Mouse (Mus musculus) layer of hippocampus, adult 9-10 months (tissue): ENCODE results near the gene Sart1.

ENCODE experiments used
- DNase-seq: peaks from one replicate; pipeline ENCODE4 v3.0.0; 2022; ENCODE audit warnings: low spot score

The Sart1 gene

DNA sequence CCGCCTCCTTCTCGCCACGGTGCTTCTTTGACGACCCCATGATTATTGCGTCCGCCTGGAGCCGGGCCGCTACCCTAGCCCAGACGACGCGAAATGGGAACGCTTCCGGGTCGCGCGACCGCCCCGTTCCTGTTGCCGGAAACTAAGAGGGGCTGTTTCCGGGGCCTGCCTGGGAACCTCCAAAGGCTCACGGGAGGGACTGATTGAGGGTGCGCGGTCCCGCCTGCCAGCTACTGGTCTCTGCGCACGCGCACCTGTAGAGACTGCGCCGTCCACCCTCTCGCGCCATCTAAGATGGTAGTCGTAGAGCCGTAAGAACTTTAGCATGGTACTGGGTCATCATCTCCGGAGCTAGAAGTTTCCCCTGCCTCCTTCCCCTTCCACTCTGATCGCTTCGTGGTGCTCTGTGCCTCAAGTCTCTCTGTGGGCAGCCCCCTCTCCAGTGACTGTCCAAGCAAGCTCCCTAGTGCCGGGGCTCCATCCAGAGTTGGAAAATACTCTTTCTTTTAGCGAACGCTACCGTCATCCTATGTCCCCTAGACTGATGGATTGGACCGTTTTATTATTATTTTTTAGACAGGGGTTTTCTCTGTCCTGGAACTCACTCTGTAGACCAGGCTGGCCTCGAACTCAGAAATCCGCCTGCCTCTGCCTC, at the start of gene Sart1:
Sart1 (minus strand) TSS at position 116 of the 655 bp plus-strand sequence.
- peak; percentile 89 for DNase-seq

DNA sequence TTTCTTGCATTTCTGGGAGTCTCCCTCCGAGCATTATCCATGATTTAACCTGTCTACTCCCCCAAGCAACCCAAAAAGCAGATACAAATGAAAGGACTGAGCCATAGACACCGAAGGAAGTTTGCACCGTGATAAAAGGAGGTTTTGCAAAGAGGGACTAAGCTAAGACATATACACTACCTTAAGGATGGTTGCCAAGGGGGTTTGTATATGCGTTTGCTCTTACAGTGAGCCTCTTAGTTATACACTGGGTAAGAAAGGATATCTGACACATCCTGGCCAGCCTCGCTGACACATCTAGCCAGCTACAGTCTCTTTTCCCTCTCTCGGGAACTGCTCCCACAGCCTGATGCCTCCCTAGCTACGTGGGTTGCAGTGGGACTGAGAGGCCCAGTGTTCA, 45.4 kb upstream of the Sart1 start:
- no peak for DNase-seq

DNA sequence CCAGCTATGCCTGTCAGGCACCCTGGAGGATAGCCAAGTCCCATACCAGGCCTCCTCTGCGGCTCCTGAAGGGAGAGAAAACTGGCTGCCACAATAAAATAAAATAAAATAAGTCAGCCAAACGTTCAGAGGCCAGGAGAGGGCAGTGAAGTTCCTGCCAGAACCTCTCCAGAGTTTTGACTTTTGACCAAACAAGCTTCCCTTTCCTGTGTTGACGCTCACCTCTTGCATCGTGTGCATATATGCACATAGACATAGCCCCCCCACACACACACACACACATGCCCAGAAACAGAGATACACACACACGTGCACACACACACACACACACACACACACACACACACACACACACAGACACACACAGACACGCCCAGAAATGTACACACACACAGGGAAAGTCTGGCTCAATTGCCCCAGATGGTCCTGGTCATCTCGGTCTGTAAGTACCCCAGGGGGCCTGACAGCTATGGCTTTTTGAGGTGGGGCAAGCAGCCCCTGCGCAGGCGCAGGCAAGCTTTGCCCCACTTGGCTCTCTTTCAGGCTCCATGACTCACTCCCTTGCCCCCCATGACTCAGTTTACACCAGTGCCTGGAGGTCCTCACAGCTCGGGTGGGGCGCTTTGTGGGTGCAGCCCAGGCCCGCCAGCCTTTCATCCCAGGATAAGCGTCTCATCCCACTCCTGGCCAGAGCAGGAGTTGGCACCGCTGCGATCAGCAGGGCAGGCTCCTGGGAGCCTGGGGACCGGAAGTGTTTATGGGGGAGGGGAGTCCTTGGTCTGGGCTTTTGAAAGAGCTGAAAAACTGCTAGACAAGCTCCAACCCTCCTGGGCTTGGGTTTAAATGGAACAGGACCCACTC, 44.7 kb upstream of the Sart1 start:
- no peak for DNase-seq

DNA sequence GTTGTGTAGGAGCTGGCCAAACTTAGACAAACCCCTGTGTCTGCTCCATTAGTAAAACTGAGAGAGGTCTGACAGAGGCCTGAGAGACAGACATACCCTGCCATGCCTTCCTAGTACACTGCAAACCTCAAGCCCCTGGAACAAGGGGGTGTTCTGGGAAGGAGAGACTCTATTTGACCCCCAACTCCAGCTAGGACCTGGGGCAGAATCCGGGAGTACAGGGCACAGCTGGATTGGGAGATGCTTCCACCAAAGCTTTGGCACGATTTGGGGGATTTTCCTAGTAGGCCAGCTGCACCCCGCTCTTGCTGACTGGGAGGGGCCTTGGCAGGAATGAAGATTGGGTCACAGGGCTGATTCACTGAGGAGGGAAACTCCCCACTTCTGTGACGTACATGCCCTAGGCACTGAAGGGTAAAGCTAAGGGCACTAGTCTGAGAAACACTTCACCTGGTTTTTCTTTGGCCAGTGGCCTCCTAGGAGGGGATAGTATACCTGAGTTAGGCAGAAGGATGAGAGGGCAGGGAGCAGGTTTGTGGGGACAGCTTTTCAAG, 43.5 kb upstream of the Sart1 start:
- no peak for DNase-seq

DNA sequence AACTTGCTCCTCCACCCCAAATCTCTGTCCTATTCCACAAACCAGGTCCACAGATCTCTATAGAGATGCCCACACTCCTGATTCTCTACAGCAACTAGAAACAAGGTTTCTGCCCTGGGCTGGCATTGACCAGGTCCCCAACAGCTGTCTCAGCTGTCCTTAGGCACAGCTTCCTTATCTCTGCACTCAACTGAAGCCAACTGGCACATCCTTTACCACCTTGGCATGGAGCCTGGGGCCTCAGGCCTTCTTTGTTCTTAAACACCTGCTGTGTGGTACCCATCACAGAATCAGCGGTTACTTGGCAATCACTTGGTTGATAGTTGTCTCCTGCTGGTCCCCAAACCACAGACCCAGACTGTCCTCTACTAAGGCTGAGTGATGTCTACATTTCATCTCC, 41.9 kb upstream of the Sart1 start:
- DNase-seq, result no peak

DNA sequence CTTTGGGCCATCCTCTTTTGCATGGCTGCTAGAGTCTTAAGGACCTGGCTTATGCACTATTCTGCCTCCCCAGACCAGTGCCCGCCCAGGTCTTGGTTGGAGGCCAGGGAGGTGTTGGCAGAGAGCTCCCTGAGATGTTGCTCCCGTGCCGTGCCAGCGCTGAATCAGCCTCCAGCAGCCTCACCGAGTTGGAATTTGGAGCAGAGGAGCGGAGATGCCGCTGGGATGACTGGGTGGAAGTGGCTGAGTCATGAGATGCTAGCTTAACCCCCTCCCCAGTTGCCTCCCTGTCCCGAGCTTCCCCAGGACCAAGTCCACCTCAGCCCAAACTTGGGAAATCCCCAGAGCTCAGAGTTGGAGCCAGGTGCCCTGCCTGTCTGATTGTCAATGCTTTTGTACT, 41.3 kb upstream of the Sart1 start:
- DNase-seq, result no peak

DNA sequence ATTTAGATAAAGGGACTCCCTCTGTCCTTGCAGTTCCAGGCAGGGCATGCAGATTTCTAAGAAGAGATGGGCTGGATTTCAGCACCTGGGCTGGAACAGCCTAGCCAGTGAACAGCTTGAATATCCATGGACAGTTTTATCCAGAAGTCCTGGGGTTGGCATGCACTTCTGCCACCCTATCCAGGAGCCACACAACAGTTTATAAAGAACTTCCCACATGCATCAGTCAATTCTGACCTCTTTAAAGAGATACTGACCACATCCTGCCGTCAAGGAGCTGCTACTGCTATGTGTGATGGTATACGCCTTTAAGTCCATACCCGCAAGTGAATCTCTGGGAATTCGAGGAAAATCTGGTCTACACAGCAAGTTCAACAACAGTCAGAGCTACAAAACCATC, 40.7 kb upstream of the Sart1 start:
- no peak for DNase-seq

DNA sequence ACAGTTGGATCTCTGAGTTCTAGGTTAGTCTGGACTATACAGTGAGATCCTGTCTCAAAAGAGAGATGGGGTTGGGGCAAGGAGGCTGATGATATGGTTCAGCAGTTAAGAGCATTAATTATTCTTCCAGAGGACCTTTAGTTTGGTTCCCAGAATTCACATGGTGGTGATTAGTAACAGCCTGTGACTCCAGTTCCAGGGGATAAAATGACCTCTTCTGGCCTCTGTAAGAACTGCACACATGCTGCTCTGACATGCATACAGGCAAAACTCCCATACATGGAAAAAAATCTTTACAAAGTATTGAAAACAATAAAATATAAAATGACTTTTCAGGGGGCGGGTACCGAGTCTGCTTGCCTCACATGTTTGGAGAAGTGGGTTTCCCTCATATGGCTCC, 39.6 kb upstream of the Sart1 start:
- no peak for DNase-seq

DNA sequence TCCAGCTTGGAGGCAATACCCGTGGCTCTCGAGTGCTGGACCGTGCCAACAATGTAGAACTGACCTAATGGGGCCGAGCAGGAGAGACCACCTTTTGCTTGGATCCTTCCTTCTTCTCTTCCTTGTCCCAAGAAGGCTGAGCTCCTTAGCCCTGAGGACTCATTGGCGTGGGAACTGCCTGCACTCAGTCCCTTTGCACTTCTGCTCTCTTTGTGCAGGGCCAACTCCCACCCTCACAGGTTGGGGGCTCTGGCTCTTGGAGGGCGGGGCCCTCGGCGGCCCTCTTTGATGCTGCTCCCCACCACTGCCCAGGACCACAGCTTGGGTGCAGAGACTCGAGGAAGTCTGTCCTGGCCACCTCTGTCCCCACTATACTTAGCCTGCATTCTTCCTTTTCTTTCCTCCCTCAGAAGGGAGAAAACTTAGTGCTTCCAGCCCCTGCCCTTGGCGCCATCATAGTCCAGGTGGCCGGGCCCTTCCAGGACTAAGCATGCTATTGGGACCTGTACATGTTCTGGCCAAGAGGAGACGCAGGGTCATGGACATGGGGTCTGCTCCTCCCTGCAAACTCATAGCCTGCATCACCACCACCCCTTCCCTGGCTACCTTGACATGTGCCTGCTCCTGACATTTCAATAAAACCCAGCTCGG, 38.3 kb upstream of the Sart1 start:
- no peak for DNase-seq

DNA sequence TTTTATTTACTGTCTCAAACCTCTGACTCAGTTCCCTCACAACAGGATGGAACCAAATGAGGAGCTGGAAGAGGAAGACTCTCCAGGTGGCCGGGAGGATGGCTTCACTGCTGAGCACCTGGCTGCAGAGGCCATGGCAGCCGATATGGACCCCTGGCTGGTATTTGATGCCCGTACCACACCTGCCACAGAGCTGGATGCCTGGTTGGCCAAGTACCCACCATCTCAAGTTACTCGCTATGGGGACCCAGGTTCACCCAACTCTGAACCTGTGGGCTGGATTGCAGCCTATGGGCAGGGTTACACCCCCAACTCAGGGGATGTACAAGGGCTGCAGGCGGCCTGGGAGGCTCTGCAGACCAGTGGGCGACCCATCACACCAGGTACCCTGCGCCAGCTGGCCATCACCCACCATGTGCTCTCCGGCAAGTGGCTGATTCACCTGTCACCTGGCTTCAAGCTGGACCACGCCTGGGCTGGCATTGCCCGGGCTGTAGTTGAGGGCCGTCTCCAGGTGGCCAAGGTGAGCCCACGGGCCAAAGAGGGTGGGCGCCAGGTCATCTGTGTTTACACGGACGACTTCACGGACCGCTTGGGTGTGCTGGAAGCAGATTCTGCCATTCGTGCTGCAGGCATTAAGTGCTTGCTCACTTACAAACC, 37.5 kb upstream of the Sart1 start:
- no peak for DNase-seq

DNA sequence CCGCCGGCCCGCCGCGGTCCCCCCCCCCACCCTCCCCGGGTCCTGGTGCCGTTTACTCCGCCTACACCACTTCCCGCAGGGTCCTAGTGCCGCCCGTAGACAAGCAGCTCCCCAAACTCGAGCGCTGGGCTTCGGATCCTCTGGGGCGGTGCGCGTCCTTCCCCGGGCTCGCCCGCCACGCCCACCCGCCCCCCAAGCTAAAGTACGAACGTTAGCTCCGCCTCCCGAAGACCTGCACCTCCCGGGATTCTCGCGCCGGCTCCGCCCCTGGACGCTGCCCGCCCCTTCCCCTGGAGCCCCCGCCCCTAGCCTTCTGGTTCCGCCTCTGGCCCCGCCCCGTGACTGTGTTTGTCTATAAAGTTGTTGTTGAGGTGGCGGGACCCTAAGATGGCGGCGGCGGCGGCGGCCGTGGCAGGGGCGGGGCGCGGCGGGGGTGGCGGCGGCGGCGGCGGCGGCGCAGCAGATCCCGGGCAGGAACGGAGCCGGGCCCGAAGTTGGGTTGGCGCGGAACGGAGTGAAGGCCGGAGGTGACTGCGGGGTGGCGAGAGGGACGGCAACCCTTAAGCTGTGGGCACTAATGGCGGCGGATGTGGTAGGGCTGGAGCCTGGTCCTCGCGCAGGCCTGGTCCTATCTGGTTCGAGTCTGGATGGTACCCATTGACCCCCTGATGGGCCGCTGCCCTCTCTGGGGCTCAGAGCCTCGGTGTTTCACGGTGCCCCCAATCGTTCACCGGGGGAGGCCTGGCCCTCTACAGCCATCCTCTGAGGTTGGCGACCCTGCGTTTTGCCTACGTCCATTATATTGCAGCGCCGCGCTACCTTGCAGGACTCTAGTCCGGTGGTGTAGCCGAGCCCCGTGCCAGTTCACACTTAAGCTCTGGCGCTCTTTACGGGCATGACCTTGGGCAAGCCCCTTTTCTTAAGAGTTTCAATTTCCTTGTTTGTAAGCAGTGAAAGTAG, 36.6 kb upstream of the Sart1 start, which contains the start of the genes Drap1 and AI837181:
Drap1 (minus strand) TSS at position 198 of the 960 bp plus-strand sequence.
AI837181 (plus strand) TSS at position 363 of the 960 bp plus-strand sequence.
- peak; percentile 68 for DNase-seq

DNA sequence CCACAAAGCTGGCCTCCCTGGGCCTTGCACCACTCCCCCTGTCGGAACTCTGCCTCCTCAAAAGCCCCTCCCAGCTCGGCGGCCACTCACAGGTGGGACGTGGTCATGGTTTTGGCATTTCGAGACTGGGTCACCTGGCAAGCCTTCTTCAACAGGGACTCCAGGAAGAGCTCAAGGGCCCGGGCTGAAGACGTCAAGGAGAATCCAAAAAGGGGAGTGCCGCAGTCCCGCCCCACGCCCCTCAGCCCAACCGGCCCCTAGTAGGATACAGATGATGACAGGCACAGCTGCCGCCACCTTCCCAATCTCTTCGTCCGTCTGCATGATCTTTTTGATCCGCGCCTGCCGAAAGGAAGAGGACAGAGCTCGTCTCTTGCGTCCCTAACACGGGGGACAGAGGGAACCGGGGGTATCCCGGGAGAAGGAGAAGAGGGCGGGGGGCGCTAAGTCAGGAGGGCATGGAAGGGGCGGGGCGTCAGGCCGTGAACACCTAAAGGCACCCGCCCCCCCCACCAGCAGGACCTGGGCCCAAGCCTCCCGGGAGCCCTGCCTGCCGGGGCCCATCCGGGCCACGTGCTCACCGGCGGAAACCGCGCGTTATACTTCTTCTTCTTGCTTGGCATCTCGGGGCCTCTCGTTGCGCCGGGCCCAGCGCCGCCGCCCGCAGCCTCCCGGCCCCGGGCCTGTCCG, 35.7 kb upstream of the Sart1 start:
- DNase-seq, result no peak

DNA sequence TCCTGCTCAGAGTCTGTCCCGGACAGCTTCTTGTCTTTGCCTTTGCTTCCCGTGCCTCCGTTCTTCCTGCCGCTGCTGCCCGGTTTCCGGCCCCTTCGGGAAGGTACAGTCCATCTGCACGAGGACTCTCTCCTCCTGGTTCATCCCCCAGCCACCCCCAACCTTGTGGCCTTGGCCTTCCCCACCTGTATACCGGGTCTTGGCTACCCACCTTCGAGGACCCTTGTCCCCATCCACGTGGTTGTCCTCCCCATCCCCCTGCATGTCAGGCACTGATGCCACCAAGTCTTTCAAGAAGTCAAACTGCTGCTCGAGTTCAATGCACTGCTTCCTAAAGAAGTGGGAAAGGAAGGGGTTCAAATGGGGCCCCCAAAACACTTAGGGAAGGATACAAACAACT, 35.1 kb upstream of the Sart1 start:
- no peak for DNase-seq

DNA sequence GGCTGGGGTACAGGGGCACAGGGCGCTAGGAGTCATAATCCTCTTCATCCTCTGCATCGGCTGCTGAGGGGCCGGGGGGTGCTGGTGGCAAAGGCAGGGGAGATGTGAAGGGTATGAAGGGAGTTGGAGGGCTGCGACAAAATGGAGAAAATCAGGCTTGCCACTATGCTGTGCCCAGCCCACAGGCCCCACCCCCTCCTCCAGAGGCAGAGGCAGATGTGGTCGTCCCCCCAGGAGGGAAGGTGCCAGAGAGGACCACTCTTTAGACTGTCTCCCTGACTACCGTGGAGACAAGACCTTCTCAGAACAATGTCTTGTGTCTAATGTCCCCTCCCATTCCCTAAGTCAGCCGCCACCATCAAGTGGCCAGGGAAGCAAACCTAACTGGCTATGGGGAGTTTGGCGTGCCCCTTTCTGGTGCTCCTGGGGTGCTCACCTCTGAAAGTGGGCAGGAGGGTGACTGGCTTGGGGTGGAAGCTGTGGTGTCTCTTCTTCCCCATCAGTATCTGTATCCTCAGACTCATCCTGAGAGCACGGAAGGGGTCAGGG, 34.5 kb upstream of the Sart1 start:
- no peak for DNase-seq

DNA sequence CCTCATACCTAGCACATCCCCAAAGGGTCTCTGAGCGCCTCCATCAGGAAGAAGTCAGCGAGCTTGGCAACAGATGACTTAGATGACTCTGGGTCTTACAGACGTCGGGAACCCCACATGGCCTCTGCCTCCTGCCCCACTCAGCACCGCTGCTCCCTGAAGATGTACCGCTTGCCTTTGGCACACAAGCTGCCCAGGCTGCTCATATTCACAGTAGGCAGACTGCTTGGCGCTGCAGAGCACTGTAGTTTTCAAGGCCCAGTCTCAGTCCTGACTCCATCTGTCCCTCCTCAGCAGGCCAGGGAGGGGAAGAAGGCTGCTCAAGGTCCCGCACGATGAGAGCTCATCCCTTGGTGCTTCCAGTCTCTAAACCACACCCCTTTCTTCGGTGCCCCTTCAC, 33.8 kb upstream of the Sart1 start:
- DNase-seq, result no peak

DNA sequence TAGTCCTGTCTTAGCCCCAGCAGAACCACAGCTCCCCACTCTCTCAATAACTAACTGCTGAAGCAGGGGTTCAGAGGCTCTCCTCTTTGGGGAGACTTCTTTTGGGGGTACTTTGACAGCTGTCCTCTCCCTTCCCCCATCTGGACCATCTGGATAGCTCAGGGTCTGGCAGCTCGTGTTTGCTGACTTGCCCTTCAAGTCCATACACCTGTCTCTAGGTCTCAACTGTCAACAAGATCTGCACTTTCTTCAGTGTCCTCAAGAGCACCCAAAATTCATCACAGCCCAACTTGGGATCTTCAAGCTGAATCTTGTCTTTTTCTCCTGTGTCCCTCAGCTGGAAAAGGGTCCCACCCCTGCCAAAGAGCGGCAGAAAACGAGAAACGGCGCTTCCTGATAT, 33.3 kb upstream of the Sart1 start:
- DNase-seq, result no peak

DNA sequence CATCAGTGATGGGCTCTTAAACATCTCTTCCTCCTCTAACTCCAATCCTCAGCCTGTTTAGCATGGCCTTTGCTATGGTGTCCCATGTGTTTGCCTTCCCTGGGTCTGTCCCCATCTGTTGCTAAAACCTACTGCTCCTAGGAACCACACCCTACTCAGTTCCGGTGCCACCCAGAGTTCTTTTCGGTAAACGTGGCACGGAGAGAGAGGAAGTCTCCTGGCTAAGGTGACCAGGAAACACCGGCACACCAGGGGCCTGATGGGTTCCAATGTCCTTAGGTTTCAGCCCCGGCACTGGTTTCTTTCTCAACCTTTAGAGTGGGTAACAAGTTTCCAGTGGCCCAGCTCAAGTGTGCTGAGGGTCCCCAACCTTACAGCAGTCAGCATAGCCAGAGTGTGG, 32.1 kb upstream of the Sart1 start:
- DNase-seq, result no peak

DNA sequence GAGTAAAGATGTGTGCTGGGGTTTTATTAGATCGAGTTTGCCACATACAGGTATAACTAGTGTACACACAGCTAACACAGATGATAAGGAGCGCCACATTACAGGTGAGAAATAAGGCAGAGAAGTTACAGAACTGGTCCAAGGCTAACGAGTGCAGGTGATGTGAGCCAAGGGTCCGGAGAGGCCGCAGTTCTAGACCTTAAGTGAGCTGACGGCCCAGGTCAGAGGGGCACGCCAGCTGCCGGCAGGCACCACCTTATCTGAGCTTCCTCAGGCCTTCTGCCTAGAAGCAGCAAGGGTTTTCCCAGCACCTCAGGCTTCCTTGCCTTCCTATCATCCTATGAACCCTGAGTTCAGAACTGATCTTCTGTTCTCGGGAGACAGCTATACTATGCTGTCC, 31.1 kb upstream of the Sart1 start:
- no peak for DNase-seq

DNA sequence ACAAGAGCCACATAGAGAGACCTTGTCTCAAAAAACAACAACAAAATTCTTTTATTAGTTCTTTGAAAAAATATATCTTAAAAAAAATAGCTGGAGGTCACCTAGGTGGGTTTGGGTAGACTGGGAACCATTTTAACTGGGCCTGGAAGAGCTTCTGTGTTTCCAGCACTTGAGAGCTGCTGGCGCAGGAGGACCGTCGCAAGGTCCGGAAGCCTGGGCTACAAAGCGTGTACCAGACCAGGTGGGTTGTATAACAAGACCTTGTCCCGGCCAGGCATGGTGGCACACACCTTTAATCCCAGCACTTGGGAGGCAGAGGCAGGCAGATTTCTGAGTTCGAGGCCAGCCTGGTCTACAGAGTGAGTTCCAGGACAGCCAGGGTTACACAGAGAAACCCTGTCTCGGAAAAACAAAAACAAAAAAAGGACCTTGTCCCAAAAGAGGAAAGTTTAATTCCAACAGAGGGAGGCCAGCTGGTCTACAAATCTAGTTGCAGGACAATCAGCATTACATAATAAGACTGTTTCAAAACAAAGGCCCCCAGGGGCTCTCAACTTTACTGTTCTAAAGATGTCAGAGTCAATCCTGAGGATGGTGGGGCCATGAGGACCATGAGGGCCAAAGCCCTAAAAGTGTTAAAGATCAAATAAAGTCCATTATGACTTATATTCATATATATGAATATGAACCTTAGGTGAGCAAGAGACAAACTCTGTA, 30.4 kb upstream of the Sart1 start:
- no peak for DNase-seq
